Mouse (Mus musculus) midbrain, embryonic 10.5 days (tissue): ENCODE results near the gene Glis2. TPM values are rescaled to one million over a fixed set of nuclear protein-coding genes. Genes with fewer than 3 reads are reported as not detected.

Source experiments
- DNase-seq: peaks from one replicate; pipeline ENCODE4 v3.0.0-alpha.2; 2017; ENCODE audit warnings: low spot score
- H3K27ac ChIP-seq: fragments of 300-500 bp; sonication (generic); replicated peaks from 2 replicates; pipeline ENCODE4 v1.5.1; 2016; ENCODE audit warnings: mild to moderate bottlenecking
- H3K27me3 ChIP-seq: fragments of 300-500 bp; sonication (generic); 2 replicates; pipeline ENCODE4 v1.6.1; 2016; ENCODE audit warnings: low read depth, mild to moderate bottlenecking; ENCODE audit not compliant: poor library complexity, severe bottlenecking
- H3K36me3 ChIP-seq: fragments of 300-500 bp; sonication (generic); 2 replicates; pipeline ENCODE4 v1.6.1; 2016; ENCODE audit warnings: mild to moderate bottlenecking, moderate library complexity
- H3K4me1 ChIP-seq: fragments of 300-500 bp; sonication (generic); 2 replicates; pipeline ENCODE4 v1.6.1; 2016
- H3K4me3 ChIP-seq: fragments of 300-500 bp; sonication (generic); 2 replicates; pipeline ENCODE4 v1.5.1; 2016; ENCODE audit warnings: mild to moderate bottlenecking, moderate library complexity
- H3K9me3 ChIP-seq: fragments of 300-500 bp; sonication (generic); replicated peaks from 2 replicates; pipeline ENCODE4 v1.6.1; 2016; ENCODE audit warnings: mild to moderate bottlenecking
- WGBS: fragments of 180-500 bp; shearing (Covaris S2); methylation state at CpG from one replicate; pipeline ENCODE4 v1.1.7; 2016; 5-methylcytosine and 5-hydroxymethylcytosine counted together
- polyA plus RNA-seq: library from polyadenylated mRNA; unstranded; fragments of >200 nt; fragmentation: Nextera tagmentation; extraction: Ambion mirVana; gene quantifications from 2 replicates; pipeline ENCODE4 v1.2.1, GENCODE M21; 2016

Glis2 gene
- polyA plus RNA-seq, 1 experiment from 2014 or later, result 23.0 TPM

- H3K27ac ChIP-seq, result peak overlapping the region; percentile 99
- DNase-seq, result peak; percentile 11
- H3K36me3 ChIP-seq, result 0 out of 2 replicates have a peak, but pooled peaks cover 10% of the 10 kb centered on the region
- no peaks in the 10 kb centered on the region for H3K9me3 ChIP-seq
- peaks cover 95% of the 10 kb centered on the region for H3K4me1 ChIP-seq
- no peaks in the 10 kb centered on the region for H3K27me3 ChIP-seq
- H3K4me3 ChIP-seq, result no peak overlapping the region
- 86% methylated on average over 3 of the region's 3 CpGs for WGBS
These were observed 5.1 kb downstream of the Glis2 start for GRCm38 (mm10) chr16:4599616-4600015.

- WGBS, result 86% methylated on average over 9 of the region's 9 CpGs
- Histone ChIP-seq H3K9me3 (no peaks in the 10 kb centered on the region), H3K36me3 (0 out of 2 replicates have a peak, but pooled peaks cover 10% of the 10 kb centered on the region), H3K27me3 (no peaks in the 10 kb centered on the region), H3K4me3 (no peak overlapping the region), H3K27ac (peak overlapping the region; percentile 30), H3K4me1 (peaks cover 100% of the 10 kb centered on the region)
- no peak for DNase-seq
These were observed 6.3 kb downstream of the Glis2 start for GRCm38 (mm10) chr16:4600701-4601310.

GRCm38 (mm10) chr16:4602189-4602588, 7.7 kb downstream of the Glis2 start:
- Histone ChIP-seq H3K4me3 (0 out of 2 replicates have a peak overlapping the region, but pooled peaks have one; percentile 4), H3K36me3 (0 out of 2 replicates have a peak, but pooled peaks cover 10% of the 10 kb centered on the region), H3K27ac (peak overlapping the region; percentile 72), H3K27me3 (no peaks in the 10 kb centered on the region), H3K4me1 (peaks cover 100% of the 10 kb centered on the region), H3K9me3 (no peaks in the 10 kb centered on the region)
- DNase-seq, result no peak
- WGBS, result 37% methylated on average over 3 of the region's 3 CpGs

- DNase-seq, result no peak
- Histone ChIP-seq H3K4me1 (peaks cover 100% of the 10 kb centered on the region), H3K9me3 (no peaks in the 10 kb centered on the region), H3K36me3 (0 out of 2 replicates have a peak, but pooled peaks cover 7% of the 10 kb centered on the region), H3K27ac (peak overlapping the region; percentile 72), H3K4me3 (peak overlapping the region; percentile 19), H3K27me3 (no peaks in the 10 kb centered on the region)
- WGBS, result 46% methylated on average over 7 of the region's 7 CpGs
These were observed 8.4 kb downstream of the Glis2 start for GRCm38 (mm10) chr16:4602766-4603452.

- DNase-seq, result no peak
- H3K27me3 ChIP-seq, result no peaks in the 10 kb centered on the region
- WGBS, result 77% methylated on average over 1 of the region's 1 CpGs
- peak overlapping the region; percentile 19; the same call in 1 of the 2 replicates for H3K4me3 ChIP-seq
- peak overlapping the region; percentile 72 for H3K27ac ChIP-seq
- H3K36me3 ChIP-seq, result peaks cover 8% of the 10 kb centered on the region
- peaks cover 98% of the 10 kb centered on the region for H3K4me1 ChIP-seq
- H3K9me3 ChIP-seq, result no peaks in the 10 kb centered on the region
These were observed 8.9 kb downstream of the Glis2 start for GRCm38 (mm10) chr16:4603453-4603837.

GRCm38 (mm10) chr16:4604293-4604837, 9.9 kb downstream of the Glis2 start:
- Histone ChIP-seq H3K4me3 (no peak overlapping the region), H3K9me3 (no peaks in the 10 kb centered on the region), H3K27ac (peak overlapping the region; percentile 72), H3K4me1 (peaks cover 89% of the 10 kb centered on the region), H3K27me3 (no peaks in the 10 kb centered on the region), H3K36me3 (peaks cover 17% of the 10 kb centered on the region)
- 73% methylated on average over 11 of the region's 11 CpGs for WGBS
- DNase-seq, result no peak

GRCm38 (mm10) chr16:4605514-4606131, 11.1 kb downstream of the Glis2 start:
- DNase-seq, result no peak
- Histone ChIP-seq H3K27ac (peak overlapping the region; percentile 72), H3K27me3 (no peaks in the 10 kb centered on the region), H3K9me3 (no peaks in the 10 kb centered on the region), H3K4me1 (peaks cover 76% of the 10 kb centered on the region), H3K36me3 (peaks cover 24% of the 10 kb centered on the region), H3K4me3 (peak overlapping the region; percentile 1; the same call in 1 of the 2 replicates)
- 59% methylated on average over 13 of the region's 13 CpGs for WGBS

GRCm38 (mm10) chr16:4606431-4607084, 12.0 kb downstream of the Glis2 start:
- no peak for DNase-seq

GRCm38 (mm10) chr16:4607818-4608531, 13.5 kb downstream of the Glis2 start:
- H3K4me3 ChIP-seq, result no peak overlapping the region
- H3K36me3 ChIP-seq, result peaks cover 47% of the 10 kb centered on the region
- H3K9me3 ChIP-seq, result no peaks in the 10 kb centered on the region
- 63% methylated on average over 9 of the region's 9 CpGs for WGBS
- H3K27me3 ChIP-seq, result no peaks in the 10 kb centered on the region
- no peak overlapping the region for H3K27ac ChIP-seq
- DNase-seq, result peak; percentile 77
- peaks cover 52% of the 10 kb centered on the region for H3K4me1 ChIP-seq

More at GRCm38 (mm10) chr16:4606431-4607084, 12.0 kb downstream of the Glis2 start:
- Histone ChIP-seq H3K4me1 (peaks cover 67% of the 10 kb centered on the region), H3K36me3 (peaks cover 33% of the 10 kb centered on the region), H3K27me3 (no peaks in the 10 kb centered on the region), H3K27ac (peak overlapping the region; percentile 72), H3K9me3 (no peaks in the 10 kb centered on the region), H3K4me3 (no peak overlapping the region)
- 48% methylated on average over 5 of the region's 5 CpGs for WGBS

- no peaks in the 10 kb centered on the region for H3K9me3 ChIP-seq
These were observed 14.1 kb downstream of the Glis2 start for GRCm38 (mm10) chr16:4608532-4609059.

GRCm38 (mm10) chr16:4611193-4611592, 16.7 kb downstream of the Glis2 start:
- Histone ChIP-seq H3K36me3 (peaks cover 79% of the 10 kb centered on the region), H3K4me1 (peaks cover 20% of the 10 kb centered on the region), H3K27ac (no peak overlapping the region), H3K9me3 (no peaks in the 10 kb centered on the region), H3K27me3 (no peaks in the 10 kb centered on the region), H3K4me3 (no peak overlapping the region)
- 96% methylated on average over 5 of the region's 5 CpGs for WGBS
- no peak for DNase-seq

More at GRCm38 (mm10) chr16:4608532-4609059, 14.1 kb downstream of the Glis2 start:
- 88% methylated on average over 19 of the region's 19 CpGs for WGBS
- Histone ChIP-seq H3K27me3 (no peaks in the 10 kb centered on the region), H3K4me1 (peaks cover 46% of the 10 kb centered on the region), H3K4me3 (no peak overlapping the region), H3K27ac (no peak overlapping the region), H3K36me3 (peaks cover 53% of the 10 kb centered on the region)
- no peak for DNase-seq
